Mouse (Mus musculus): ENCODE results near the gene Mars. TPM values are rescaled to one million over a fixed set of nuclear protein-coding genes. Genes with fewer than 3 reads are reported as not detected.

The Mars gene
- polyA plus RNA-seq, 1 experiment from 2014 or later = 122 TPM

DNA sequence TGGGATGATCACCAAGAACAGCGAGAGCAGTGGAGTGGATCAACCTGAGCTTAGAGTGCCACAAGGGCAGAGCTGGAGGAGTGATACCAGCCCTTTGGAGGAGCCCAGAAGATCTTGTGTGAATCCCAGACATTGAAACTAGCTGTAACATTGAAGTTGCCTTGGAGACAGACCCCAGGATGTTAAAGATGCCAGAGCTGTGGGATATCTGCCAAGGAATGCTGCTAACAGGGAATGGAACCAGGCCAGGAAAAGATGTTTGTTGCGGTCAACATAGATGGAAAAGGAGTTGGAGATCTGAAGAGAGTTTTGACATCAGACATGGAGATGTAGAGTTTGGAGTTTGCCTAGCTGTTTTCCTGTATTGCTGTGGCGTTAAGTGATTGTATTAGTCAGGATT, 34.6 kb upstream of the Mars start:
- Histone ChIP-seq H3K4me1 (replicated peaks) (peaks cover 22% of the 10 kb centered on the region), H3K9me3 (no peaks in the 10 kb centered on the region), H3K4me3 (replicated peaks) (no peak overlapping the region), H3K36me3 (no peaks in the 10 kb centered on the region), H3K4me2 (replicated peaks) (no peak overlapping the region), H3K9ac (replicated peaks) (no peak overlapping the region), H3K27ac (no peak overlapping the region), H3K27me3 (peaks cover 19% of the 10 kb centered on the region)
- no peak for ATAC-seq
- 93% methylated on average over 3 of the region's 3 CpGs for WGBS

GRCm38 (mm10) chr10:127343029-127343428, 31.4 kb upstream of the Mars start:
- Histone ChIP-seq H3K4me1 (replicated peaks) (peaks cover 38% of the 10 kb centered on the region), H3K27ac (no peak overlapping the region), H3K4me3 (replicated peaks) (no peak overlapping the region), H3K9ac (replicated peaks) (no peak overlapping the region), H3K4me2 (replicated peaks) (no peak overlapping the region), H3K9me3 (no peaks in the 10 kb centered on the region), H3K27me3 (peaks cover 36% of the 10 kb centered on the region), H3K36me3 (no peaks in the 10 kb centered on the region)
- ATAC-seq = no peak
- 75% methylated on average over 3 of the region's 3 CpGs for WGBS

DNA sequence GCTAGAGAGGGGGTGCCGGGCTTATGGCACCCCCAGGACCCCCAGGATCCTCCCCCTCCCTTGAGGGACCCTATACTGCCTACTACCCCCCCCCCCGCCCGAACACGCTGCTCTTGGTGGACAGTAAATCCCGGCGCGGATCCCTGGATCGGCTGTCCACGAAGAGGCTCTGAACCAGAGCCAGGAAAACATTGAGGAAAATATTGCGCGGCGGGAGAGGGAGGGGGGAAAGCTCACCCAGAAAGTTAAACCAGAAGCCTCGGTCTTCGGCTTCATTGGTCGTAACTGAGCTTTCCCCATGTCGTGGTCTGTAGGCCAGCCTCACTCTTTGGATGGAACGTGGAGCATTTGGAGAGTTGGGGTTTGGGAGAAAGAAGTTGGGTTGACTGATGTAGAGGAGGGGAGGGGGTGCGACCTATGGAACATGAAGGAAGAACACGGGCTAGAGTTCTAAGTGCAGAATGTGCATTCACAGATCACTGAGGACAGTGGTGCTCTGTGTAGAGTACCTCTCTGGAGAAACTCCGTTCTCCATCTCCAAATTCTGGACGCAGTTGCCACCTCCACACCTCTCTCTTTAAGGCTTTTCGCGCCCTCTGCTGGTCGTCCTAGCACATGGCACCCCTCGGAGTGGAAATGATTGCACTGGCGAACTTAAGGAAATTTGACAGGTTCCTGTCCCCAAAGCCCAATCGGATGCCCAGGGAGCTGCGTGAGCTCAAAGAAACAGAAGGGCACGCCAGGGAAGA, 30.5 kb upstream of the Mars start, which contains the start of gene Gli1:
Gli1 (minus strand) TSS at position 84 of the 749 bp plus-strand sequence.
- no peak within 1 kb of the TSS for H3K27ac ChIP-seq
- peak; percentile 43 for ATAC-seq
- WGBS = under 1% methylated on average over 29 of the region's 29 CpGs
- no peaks in the 10 kb centered on the region for H3K9me3 ChIP-seq
- H3K9ac ChIP-seq (replicated peaks) = peak within 1 kb of the TSS; percentile 3; the same call in 1 of the 2 replicates
- peak within 1 kb of the TSS; percentile 34 for H3K4me3 ChIP-seq (replicated peaks)
- peaks cover 40% of the 10 kb centered on the region for H3K27me3 ChIP-seq
- H3K36me3 ChIP-seq = no peaks in the 10 kb centered on the region
- peak within 1 kb of the TSS; percentile 66 for H3K4me2 ChIP-seq (replicated peaks)
- H3K4me1 ChIP-seq (replicated peaks) = peaks cover 38% of the 10 kb centered on the region

DNA sequence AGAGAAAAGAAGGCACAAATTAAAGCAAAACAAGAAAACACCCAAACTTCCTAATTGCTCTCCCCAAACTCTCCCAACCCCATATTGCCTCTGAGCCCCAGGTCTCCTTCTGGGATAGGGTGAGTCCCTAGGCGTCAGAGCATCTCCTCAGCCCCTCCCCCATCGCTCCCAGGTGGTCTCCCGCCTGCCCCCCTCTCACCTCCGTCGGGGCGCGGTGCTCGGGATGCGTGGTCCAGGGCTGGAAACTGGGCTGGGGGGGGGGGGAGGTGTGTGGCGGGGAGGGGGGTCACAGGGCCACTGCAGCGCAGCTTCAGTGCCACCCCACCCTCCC, 29.7 kb upstream of the Mars start:
- Histone ChIP-seq H3K9ac (replicated peaks) (peak overlapping the region; percentile 3; the same call in 1 of the 2 replicates), H3K27me3 (peaks cover 40% of the 10 kb centered on the region), H3K4me1 (replicated peaks) (peaks cover 38% of the 10 kb centered on the region), H3K9me3 (no peaks in the 10 kb centered on the region), H3K27ac (no peak overlapping the region), H3K4me2 (replicated peaks) (peak overlapping the region; percentile 66), H3K36me3 (no peaks in the 10 kb centered on the region), H3K4me3 (replicated peaks) (peak overlapping the region; percentile 34)
- ATAC-seq = no peak
- WGBS = 0% methylated on average over 9 of the region's 11 CpGs

DNA sequence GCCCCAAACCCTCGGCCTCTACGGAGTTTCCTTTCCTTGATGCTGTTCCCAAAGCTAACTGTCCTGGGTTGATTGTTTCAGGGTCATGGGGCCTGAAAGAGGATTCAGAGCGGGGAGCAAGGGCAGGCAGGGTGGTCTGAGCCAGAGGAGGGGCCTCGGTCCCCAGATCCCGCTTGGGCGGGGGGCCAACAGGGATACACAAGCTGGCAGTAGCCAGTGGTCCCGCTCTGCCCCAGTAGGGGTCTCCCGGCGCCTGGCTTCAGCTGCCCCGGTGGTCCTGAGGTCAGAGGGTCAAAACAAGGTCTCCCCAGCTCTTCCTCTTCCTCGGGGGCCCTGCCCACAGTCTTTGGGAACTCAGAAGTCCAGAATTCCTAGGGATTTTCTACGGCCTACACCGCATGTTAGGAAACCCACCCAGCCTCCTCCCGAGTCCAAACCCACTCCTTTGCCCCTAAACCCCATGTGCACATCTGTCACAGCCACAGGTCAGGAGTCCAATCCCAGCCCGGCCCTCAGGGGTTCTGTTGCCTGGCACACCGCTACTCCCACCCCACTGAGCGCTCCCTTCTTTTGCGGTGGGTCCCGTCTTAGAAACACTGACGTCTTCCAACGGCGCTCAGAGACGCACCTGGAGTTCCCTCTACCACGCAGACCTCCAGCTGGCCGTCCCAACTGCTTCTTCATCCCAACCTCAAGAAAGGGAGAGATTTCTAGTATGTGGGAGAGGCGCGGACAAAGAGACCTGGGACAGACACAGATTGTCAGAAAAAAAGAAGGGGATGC, 29.2 kb upstream of the Mars start:
- H3K4me1 ChIP-seq (replicated peaks) = peaks cover 38% of the 10 kb centered on the region
- H3K27ac ChIP-seq = no peak overlapping the region
- no peaks in the 10 kb centered on the region for H3K9me3 ChIP-seq
- peak overlapping the region; percentile 48 for H3K9ac ChIP-seq (replicated peaks)
- H3K27me3 ChIP-seq = peaks cover 40% of the 10 kb centered on the region
- under 1% methylated on average over 27 of the region's 27 CpGs for WGBS
- H3K4me3 ChIP-seq (replicated peaks) = peak overlapping the region; percentile 34
- H3K36me3 ChIP-seq = no peaks in the 10 kb centered on the region
- peak overlapping the region; percentile 66 for H3K4me2 ChIP-seq (replicated peaks)
- 0 out of 2 replicates have a peak, but pooled peaks have one; percentile 15 for ATAC-seq

DNA sequence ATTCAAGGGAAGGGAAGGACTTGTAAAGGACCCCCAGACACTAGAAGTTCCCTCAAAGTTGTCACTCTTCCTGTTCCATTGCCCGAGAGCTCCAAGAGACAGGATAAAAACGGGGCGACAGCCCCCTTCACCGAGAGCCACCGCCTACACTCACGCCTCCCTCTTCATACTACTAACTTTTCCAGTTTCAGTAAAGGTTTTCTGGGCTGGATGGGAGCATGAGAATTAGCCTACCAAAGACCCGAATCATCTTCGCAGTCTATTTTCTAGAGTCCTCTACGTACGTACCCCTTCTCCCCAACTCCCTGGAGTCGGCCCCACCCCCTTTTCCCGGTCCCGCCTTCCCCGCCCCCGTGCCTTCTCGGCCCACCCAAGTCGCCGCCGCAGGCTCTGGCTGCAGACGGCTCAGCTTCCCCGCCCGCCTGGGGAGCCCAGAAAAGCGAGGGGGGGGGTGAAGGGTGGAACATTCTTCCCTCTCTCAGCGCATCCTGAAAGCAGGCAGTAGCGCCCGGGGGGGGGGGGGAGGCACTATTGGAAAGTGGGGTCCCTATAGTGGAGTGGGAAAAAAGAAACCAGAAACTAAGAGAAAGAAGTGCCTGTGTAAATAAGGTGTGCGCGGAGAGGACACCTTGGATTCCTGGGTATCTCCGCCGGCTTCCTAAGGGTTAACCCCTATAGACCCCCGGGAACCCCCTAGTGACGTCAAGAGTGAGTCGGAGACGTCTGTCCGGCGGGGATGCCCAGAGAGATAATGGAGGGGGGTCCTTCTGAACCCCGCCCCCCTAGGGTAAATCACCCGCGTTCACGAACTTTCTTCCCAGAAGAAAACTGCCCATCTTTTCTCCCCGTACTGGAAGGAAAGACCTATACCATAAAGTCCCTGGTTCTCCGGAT, 28.3 kb upstream of the Mars start:
- peak overlapping the region; percentile 66 for H3K4me2 ChIP-seq (replicated peaks)
- no peak overlapping the region for H3K27ac ChIP-seq
- H3K36me3 ChIP-seq = no peaks in the 10 kb centered on the region
- H3K4me3 ChIP-seq (replicated peaks) = peak overlapping the region; percentile 34
- peaks cover 38% of the 10 kb centered on the region for H3K4me1 ChIP-seq (replicated peaks)
- ATAC-seq = 0 out of 2 replicates have a peak, but pooled peaks have one; percentile 11
- H3K9ac ChIP-seq (replicated peaks) = peak overlapping the region; percentile 48
- H3K9me3 ChIP-seq = no peaks in the 10 kb centered on the region
- H3K27me3 ChIP-seq = peaks cover 40% of the 10 kb centered on the region
- under 1% methylated on average over 39 of the region's 42 CpGs for WGBS

GRCm38 (mm10) chr10:127338930-127339682, 27.5 kb upstream of the Mars start:
- H3K4me3 ChIP-seq (replicated peaks) = peak overlapping the region; percentile 34
- H3K27me3 ChIP-seq = peaks cover 40% of the 10 kb centered on the region
- peak overlapping the region; percentile 66 for H3K4me2 ChIP-seq (replicated peaks)
- peaks cover 38% of the 10 kb centered on the region for H3K4me1 ChIP-seq (replicated peaks)
- H3K9ac ChIP-seq (replicated peaks) = 0 out of 2 replicates have a peak overlapping the region, but pooled peaks have one; percentile 36
- H3K27ac ChIP-seq = no peak overlapping the region
- no peaks in the 10 kb centered on the region for H3K9me3 ChIP-seq
- ATAC-seq = peak; percentile 80
- under 1% methylated on average over 31 of the region's 31 CpGs for WGBS
- H3K36me3 ChIP-seq = no peaks in the 10 kb centered on the region

- no peak overlapping the region for H3K4me2 ChIP-seq (replicated peaks)
- H3K27ac ChIP-seq = no peak overlapping the region
- no peak for ATAC-seq
- H3K9me3 ChIP-seq = no peaks in the 10 kb centered on the region
- WGBS = 89% methylated on average over 6 of the region's 6 CpGs
- no peak overlapping the region for H3K4me3 ChIP-seq (replicated peaks)
- peaks cover 40% of the 10 kb centered on the region for H3K27me3 ChIP-seq
- H3K4me1 ChIP-seq (replicated peaks) = peaks cover 38% of the 10 kb centered on the region
- H3K36me3 ChIP-seq = no peaks in the 10 kb centered on the region
- no peak overlapping the region for H3K9ac ChIP-seq (replicated peaks)
Observed at GRCm38 (mm10) chr10:127337536-127338099, 26.0 kb upstream of the Mars start.

DNA sequence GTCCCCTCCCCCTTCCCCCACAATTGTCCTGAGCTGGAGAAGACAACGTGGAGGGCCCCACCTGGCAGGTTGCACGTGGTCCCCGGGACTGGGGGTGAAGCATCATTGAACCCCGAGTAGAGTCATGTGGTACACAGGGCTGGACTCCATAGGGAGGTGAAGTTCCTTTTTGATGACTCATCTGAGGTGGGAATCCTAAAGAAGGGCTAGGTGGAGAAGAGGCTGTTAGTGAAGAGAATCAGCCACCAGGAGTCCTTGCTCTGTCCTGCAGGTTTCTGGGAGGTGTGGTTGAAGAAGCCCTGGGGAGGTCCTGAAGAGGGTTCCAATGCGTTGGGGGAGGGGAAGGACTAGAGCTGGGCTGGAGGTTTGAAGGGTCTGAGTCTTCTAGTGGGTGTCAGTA, 25.4 kb upstream of the Mars start:
- ATAC-seq = no peak
- Histone ChIP-seq H3K9ac (replicated peaks) (no peak overlapping the region), H3K4me1 (replicated peaks) (peaks cover 31% of the 10 kb centered on the region), H3K9me3 (no peaks in the 10 kb centered on the region), H3K36me3 (no peaks in the 10 kb centered on the region), H3K4me3 (replicated peaks) (no peak overlapping the region), H3K4me2 (replicated peaks) (no peak overlapping the region), H3K27ac (no peak overlapping the region), H3K27me3 (peaks cover 33% of the 10 kb centered on the region)
- WGBS = 76% methylated on average over 5 of the region's 5 CpGs

DNA sequence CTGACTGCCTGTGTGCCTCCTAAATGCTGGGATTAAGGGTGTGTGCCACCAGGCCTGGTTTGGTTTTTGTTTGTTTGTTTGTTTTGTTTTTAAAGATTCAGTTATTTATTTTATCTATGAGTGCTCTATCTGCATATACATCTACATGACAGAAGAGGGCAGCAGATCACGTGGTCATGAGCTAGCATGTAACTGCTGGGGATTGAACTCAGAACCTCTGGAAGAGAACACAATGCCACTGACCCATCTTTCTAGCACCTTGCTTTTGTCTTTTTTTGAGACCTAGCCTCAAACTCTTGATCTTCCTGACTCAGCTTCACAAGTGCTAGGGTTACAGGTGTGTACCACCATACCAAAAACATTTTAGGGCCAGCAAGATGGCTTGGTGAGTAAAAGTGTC, 23.7 kb upstream of the Mars start:
- H3K4me1 ChIP-seq (replicated peaks) = peaks cover 14% of the 10 kb centered on the region

DNA sequence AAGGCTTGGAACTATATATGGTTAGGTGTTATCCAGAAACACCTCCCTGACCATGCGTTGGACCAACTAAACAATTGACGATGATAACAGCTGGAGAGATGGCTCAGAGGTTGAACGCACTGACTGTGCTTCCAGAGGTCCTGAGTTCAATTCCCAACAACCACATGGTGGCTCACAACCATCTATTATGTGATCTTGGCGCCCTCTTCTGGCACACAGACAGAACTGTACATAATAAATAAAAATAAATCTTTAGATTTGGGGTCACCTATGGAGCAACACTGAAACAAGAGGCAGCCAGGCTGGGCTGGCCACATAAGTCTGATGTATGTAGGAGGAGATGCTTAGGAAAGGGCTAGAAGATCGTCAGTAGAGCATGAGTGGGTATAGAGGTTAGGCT, 21.6 kb upstream of the Mars start:
- Histone ChIP-seq H3K36me3 (no peaks in the 10 kb centered on the region), H3K4me3 (replicated peaks) (no peak overlapping the region), H3K9me3 (no peaks in the 10 kb centered on the region), H3K9ac (replicated peaks) (no peak overlapping the region), H3K4me1 (replicated peaks) (no peaks in the 10 kb centered on the region), H3K27me3 (peaks cover 33% of the 10 kb centered on the region), H3K27ac (no peak overlapping the region), H3K4me2 (replicated peaks) (no peak overlapping the region)
- WGBS = 67% methylated on average over 5 of the region's 5 CpGs
- no peak for ATAC-seq

More for the DNA sequence above, 23.7 kb upstream of the Mars start:
- no peaks in the 10 kb centered on the region for H3K9me3 ChIP-seq
- H3K4me2 ChIP-seq (replicated peaks) = no peak overlapping the region
- no peak overlapping the region for H3K27ac ChIP-seq
- no peaks in the 10 kb centered on the region for H3K36me3 ChIP-seq
- 81% methylated on average over 1 of the region's 1 CpGs for WGBS
- H3K4me3 ChIP-seq (replicated peaks) = no peak overlapping the region
- no peak for ATAC-seq
- no peak overlapping the region for H3K9ac ChIP-seq (replicated peaks)
- peaks cover 23% of the 10 kb centered on the region for H3K27me3 ChIP-seq
